Mouse (Mus musculus): ENCODE data around the gene Zfp710.

GRCm38 (mm10) chr7:80069615-80070327 lies 45.2 kb downstream of the Zfp710 start:
- TF ChIP-seq CTCF (conservative IDR thresholded peaks at IDR 0.05; ENCODE audit: low read length) (no peak), POU5F1 (IDR thresholded peaks at IDR 0.05; ENCODE audit: borderline replicate concordance, low read length) (no peak)

Measured in E14TG2a.4 (cell line).